Mouse (Mus musculus) monocyte, adult 5-6 weeks (primary cell): ENCODE results near the gene Tas2r105. TPM values are rescaled to one million over a fixed set of nuclear protein-coding genes. Genes with fewer than 3 reads are reported as not detected.

ENCODE experiments used
- ATAC-seq: fragments of 153-309, 156-312 bp; replicated peaks from 2 replicates; pipeline ENCODE4 v1.8.0; 2017; ENCODE audit warnings: mild to moderate bottlenecking; ENCODE audit not compliant: low TSS enrichment, insufficient number of reproducible peaks, severe bottlenecking, poor library complexity, low FRiP score
- total RNA-seq: library from RNA; stranded (forward); fragments of 200-1000, 200-491, 200-594 nt; gene quantifications from 3 replicates; pipeline ENCODE4 v1.2.3, GENCODE M21; 2017

The Tas2r105 gene
- not detected in 3 replicates for total RNA-seq

- ATAC-seq, result no peak
Measured at GRCm38 (mm10) chr6:131687395-131687794, at the start of gene Tas2r105. Tas2r105 (minus strand) TSS chr6:131687495.

- ATAC-seq, result no peak
Measured at GRCm38 (mm10) chr6:131712803-131713202, 25.5 kb upstream of the Tas2r105 start.

- ATAC-seq, result no peak
Measured at GRCm38 (mm10) chr6:131689963-131690362, 2.7 kb upstream of the Tas2r105 start, which contains the start of gene Tas2r114. Tas2r114 (minus strand) TSS chr6:131690063.

GRCm38 (mm10) chr6:131685644-131686043 lies 1.7 kb downstream of the Tas2r105 start, which contains the start of gene Tas2r104:
Tas2r104 (minus strand) TSS chr6:131685744.
- no peak for ATAC-seq

GRCm38 (mm10) chr6:131678786-131679185 lies 8.5 kb downstream of the Tas2r105 start, which contains the start of gene Tas2r106:
Tas2r106 (minus strand) TSS chr6:131678886.
- no peak for ATAC-seq

- no peak for ATAC-seq
Measured at GRCm38 (mm10) chr6:131660049-131660448, 27.2 kb downstream of the Tas2r105 start, which contains the start of gene Tas2r107. Tas2r107 (minus strand) TSS chr6:131660149.

Other genes with a start within 250 kb of the Tas2r105 start
- not detected in 3 replicates for gene 5430401F13Rik, start 201.1 kb downstream of the Tas2r105 start, total RNA-seq
- gene Gm6619, start 201.1 kb downstream of the Tas2r105 start, total RNA-seq, result not detected in 3 replicates
- gene Tas2r130, start 56.6 kb downstream of the Tas2r105 start, total RNA-seq, result not detected in 3 replicates
- gene Tas2r107, start 27.3 kb downstream of the Tas2r105 start, total RNA-seq, result not detected in 3 replicates
- gene Tas2r106, start 8.6 kb downstream of the Tas2r105 start, total RNA-seq, result not detected in 3 replicates
- not detected in 3 replicates for gene Tas2r104, start 1.8 kb downstream of the Tas2r105 start, total RNA-seq
- gene Tas2r114, start 2.6 kb upstream of the Tas2r105 start, total RNA-seq, result not detected in 3 replicates